Mouse (Mus musculus): ENCODE data around the gene 4921536K21Rik.

Gene 4921536K21Rik

DNA sequence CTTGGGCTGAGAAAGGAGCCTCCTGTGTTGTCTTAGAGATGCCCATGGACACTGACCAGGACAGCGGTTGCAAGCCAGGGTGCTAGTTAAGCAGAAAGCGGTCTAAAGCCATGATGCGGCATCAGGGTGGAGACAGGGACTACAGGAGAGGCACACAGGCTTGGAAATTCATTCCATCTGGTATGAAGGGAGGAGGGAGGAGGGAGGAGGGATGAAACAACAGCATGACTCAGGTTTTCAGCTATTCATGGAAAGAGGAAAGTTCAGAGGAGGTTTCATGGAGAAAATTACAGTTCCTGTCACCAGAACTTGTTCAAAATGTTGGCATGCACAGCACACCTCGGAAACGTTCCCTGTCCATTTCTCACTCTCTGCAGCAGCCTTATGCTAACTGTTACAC is 39.1 kb downstream of the 4921536K21Rik start:
- DNase-seq (ENCODE audit: low spot score): no peak

GRCm38 (mm10) chr11:3854156-3854555 is 40.7 kb downstream of the 4921536K21Rik start:
- no peak for DNase-seq (ENCODE audit: low spot score)

GRCm38 (mm10) chr11:3853481-3854034 is 41.3 kb downstream of the 4921536K21Rik start:
- no peak for DNase-seq (ENCODE audit: low spot score)

GRCm38 (mm10) chr11:3853031-3853430 is 41.9 kb downstream of the 4921536K21Rik start:
- no peak for DNase-seq (ENCODE audit: low spot score)

GRCm38 (mm10) chr11:3851872-3852271 is 43.0 kb downstream of the 4921536K21Rik start:
- DNase-seq (ENCODE audit: low spot score): no peak

DNA sequence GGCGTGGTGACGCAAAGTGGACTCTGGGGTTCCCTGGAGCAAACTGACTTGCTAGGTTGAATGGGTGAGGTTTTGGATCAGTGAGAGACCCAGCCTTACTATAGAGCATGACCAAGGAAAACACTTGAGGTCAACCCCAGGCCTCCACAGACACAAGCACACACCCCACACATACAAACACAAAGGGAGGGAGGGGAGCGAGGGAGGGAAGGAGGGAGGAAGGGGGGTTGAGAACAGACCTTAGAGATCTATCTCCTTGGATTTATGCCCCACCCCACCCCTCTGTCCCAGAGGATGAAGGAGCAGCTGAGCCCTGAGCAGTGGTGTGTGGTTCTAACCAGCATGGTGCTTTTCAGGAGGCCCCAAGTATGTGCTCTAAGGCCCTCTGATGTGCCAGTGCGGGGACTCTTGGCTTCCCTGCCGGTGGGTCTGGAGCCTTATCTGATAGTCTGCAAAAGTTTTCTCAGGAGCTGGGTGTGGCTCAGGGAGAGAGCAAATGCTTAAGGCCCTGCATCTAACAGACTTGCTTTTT is 44.1 kb downstream of the 4921536K21Rik start:
- no peak for DNase-seq (ENCODE audit: low spot score)

- no peak for DNase-seq (ENCODE audit: low spot score)
Measured at GRCm38 (mm10) chr11:3850315-3850614, 44.6 kb downstream of the 4921536K21Rik start.

DNA sequence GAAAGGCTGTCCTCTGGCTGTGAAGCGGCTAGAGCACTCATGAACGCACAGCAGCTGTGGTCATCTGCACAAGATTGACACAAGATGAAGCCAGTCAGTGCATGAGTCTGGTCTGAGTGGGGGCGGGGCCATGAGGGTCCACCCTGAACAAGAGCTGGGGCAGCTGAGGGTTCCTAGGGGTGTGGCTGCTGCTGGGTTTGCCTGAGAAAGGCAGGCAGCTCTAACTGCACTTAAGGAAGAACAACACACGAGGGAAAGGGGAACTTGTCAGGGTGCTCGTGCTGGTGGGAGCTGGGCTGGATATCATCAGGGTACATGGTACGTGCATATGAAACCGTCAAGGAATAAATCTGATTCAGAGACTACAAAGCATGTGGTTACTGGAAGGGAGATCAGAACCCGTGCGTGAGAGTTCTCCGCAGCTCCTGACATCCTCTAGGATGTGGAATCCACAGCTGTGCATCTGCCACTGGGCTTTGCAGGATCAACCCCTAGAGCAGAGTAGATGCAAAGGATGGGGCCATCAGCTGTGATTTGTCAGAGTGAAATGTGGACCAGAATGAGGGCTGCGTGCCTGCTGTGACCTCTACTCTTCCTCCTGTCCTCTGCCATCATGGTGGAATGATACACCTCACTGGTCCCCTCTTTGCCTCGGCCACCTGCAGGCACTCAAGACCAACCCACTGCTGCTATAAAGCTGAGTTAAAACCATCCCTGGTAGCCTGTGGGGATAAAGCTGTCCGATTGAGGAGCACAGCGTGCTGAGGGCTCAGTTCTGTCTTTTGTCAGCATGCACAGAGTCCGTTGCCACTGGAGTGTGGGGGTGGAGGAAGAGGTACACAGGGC is 45.2 kb downstream of the 4921536K21Rik start:
- DNase-seq (ENCODE audit: low spot score): no peak

- no peak for DNase-seq (ENCODE audit: low spot score)
Measured at GRCm38 (mm10) chr11:3846351-3846750, 48.5 kb downstream of the 4921536K21Rik start.

GRCm38 (mm10) chr11:3843943-3844734 is 50.8 kb downstream of the 4921536K21Rik start:
- DNase-seq (ENCODE audit: low spot score): no peak

Measured in urinary bladder, postnatal 25 days (tissue).